Mouse (Mus musculus) right cerebral cortex, postnatal 25 days (tissue): ENCODE results near the gene Pin1rt1.
A peak's percentile ranks its signal among the peaks of the same experiment; 100 is the strongest.

ENCODE experiments used
- DNase-seq: peaks from one replicate; pipeline ENCODE4 v3.0.0; 2022

Gene Pin1rt1

DNA sequence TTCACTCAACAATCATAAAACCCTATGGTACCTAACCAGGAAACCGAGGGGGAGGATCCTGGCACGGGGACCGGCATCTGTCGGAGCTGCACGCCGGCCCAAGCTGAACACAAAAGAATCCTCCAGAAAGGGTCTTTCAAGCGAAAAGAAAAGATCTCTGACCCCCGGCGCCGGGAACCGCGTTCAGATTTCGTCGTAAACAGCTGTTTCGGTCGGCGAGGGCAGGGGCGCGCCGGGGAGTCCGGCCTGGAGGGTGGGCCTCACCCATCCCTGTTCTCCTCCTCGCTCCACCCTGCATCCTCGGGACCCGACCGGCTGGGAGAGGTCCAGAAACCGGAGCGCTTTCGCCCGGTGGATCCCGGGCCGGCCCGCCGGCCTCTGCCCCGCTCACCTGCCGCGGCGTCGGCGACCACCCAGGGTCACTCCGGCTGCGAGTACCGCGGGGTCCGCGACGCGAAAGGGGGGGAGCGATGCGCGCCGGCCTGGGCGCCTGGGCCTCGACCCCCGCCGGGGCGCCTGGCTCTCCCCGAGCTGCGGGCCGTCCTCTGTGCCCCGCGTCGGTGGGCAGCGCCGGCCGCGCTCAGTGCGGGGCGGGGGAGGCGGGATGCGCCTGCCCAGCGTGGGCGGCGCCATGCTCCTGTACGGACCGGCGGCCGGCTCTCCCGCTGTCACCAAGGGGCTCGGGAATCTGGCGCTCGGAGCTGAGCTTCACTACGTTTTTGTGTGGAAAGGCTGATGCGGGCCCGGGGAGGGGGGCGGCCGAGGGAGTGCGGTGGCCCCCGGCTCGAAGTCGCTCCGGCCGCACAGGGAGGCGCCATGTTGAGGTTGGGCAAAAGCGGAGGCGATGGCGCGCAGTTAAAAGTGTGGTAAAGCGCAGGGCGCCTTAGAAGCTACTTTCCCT, 4.3 kb downstream of the Pin1rt1 start, which contains the start of gene Tcp11l1:
Tcp11l1 (minus strand) TSS at position 585 of the 901 bp plus-strand sequence.
- peak; percentile 76 for DNase-seq

DNA sequence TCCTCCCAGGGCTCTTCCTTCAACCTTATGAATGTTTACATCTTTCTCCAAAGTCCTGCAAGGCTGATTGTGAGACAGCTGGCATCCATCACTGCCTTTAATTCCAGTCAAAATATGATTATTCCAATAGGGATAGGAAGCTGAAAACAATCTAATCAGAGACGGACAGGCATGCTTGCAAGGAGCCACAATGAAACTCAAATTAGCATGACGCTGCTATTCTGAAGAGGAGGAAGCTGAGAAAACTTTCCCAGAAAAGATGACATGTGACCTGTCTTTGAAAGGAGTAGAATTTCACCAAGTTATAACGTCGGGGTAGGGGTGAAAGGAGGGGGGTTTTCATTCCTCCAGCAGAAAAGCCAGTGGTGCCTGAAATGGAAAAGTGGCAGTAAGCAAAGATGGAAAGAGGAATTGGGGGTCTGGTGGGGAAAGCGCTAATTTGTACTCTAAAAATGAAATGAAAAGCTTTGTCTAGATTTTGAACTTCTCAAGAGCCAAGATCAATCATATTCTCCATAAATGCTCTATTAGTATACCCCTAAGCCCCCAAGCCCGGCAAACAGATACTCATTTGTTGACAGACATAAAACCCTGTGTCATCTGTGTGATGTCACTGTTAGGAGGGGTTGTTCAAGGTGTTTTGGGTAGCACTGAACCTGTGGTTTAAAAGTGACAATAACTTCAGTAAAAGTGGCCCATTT, 5.4 kb downstream of the Pin1rt1 start:
- no peak for DNase-seq

DNA sequence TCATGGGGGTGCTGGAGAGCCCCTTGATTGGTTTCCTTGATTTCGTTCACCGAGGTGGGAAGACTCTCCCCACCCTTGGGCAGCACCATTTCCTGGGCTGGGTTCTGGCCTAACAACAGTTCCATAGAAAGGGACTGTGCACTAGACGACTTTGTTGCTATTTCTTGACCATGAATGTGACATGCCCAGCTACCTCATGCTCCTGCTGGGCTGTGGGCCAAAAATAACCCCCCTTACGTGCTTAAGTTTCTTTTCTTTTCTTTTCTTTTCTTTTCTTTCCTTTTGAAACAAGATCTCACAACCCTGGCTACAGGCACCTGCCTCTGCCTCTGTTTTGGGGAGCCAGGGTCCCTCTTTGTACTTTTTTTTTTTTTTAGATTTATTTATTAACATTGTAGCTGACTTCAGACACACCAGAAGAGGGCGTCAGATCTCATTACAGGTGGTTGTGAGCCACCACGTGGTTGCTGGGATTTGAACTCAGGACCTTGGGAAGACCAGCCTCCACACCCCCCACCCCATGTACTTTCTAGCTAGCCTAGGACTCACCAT, 6.3 kb downstream of the Pin1rt1 start:
- no peak for DNase-seq

DNA sequence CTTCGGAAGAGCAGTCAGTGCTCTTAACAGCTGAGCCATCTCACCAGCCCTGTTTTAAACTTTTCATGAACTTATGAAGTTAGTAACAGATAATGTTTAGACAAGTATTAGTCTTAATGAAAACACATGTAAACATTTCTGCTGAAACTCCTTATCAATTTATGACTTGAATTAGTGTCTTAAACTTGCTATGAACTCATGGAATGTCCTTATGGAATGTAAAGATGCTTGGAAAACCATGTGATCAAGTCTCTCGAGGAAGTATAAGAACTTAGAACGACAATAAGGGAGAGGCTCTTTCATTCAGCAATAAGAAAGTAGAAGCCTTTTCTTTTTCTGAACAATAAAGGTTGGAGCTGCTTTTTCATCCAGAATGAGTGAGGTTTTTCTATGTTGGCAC, 11.8 kb downstream of the Pin1rt1 start:
- no peak for DNase-seq

DNA sequence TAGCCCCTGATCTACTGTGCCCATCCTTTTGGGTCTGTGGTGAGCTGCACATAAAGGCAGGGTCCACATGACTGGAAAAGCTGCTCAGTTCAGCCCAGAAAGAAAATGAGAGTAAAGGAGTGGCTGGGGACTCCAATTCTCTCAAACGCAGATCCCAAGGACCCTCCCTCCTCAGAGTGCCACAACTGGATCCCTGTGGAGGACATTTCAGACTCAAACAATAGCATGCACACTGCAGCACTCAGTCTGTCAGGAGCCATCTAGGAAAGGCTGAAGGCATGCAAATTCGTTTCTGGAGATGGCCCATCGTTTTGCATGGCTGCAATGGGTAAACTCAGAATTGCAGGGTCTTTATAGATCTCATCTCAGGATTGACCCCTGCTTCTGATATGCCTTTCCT, 13.0 kb downstream of the Pin1rt1 start:
- no peak for DNase-seq

DNA sequence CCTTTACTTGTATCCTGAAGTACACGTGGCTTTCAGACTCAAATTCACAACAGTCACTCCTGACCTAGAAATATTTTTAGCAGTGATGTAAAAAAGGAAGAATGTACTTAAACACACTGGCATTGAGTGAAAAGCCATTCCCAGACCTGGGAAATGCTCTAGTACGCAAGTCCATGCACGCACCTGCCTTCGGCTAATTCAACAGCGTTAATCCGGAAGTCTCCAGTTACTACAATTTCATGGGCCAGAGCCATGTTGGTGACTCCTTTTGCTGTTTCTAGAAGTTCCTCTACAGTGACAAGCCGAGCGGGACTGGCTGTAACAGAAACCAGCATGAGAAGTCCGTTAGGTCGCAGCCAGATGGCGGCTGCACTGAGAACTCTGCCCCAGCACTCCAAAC, 16.5 kb downstream of the Pin1rt1 start:
- DNase-seq, result no peak

DNA sequence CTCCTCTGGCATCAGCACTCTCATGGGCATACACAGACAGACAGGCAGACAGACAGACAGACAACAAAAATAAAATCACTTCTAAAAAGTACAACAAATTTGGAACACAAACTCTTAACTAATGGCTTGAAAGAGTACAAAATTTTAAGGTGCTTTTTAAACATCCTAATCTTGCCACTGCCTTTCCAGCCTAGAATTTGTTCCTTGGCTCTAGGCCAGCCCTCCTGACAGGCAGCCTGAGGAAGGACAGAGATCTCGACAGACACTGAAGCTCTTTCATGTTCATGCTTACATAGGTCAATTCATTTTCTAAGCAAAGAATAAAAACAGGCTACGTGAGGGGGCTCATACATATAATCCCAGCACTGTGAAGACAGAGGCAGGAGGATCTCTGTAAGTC, 23.6 kb downstream of the Pin1rt1 start:
- no peak for DNase-seq

DNA sequence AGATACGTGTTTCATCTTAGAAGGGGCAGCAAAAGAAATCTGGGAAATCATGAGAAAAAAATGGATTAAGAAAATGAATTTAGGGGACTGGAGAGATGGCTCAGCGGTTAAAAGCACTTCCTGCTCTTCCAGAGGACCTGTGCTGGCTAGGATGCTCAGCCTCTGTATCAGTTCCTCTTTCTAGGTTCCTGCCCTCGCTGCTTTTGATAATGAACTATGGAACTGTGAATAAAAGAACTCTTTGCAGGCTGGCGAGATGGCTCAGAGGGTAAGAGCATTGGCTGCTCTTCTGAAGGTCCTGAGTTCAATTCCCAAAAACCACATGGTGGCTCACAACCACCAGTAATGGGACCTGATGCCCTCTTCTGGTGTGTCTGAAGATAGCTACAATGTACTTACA, 25.5 kb downstream of the Pin1rt1 start:
- DNase-seq, result no peak

DNA sequence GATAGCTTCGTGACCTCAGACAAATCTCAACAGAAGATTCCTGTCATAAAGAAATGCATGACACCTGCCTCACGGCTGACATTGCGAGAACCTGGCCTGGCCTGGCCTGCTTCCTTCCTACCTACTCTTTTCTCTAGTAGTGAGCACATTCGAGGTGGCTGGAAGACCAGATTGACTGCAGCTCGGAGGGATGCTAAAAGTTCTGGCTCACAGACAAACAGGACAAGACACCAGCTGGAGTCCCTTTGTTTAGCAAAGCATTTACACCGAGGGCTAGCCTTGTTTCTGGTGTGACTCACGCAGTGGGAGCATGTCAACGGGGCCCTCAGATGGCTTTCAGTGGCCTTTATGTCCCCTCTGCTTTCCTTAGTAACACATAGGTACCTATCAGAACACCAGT, 27.5 kb downstream of the Pin1rt1 start:
- DNase-seq, result no peak

DNA sequence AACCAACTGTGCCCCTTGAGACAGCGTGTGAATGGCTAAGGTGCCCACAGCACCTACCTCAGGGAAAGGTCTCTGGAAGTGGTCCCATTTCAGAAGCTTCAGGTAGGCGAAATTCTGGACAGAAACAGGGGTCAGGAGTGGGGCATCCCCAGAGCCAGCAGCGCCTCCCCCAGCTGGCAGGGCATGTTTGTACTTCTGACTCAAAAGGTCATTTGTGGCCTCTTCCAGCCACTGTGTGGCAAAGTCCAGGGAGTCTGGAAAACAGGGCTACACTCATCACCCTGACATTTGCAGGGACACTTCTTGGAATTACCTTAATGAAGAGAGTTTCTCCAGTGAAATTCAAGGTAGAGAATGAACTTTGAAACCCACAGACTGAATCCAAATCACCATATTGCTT, 27.9 kb downstream of the Pin1rt1 start:
- no peak for DNase-seq

DNA sequence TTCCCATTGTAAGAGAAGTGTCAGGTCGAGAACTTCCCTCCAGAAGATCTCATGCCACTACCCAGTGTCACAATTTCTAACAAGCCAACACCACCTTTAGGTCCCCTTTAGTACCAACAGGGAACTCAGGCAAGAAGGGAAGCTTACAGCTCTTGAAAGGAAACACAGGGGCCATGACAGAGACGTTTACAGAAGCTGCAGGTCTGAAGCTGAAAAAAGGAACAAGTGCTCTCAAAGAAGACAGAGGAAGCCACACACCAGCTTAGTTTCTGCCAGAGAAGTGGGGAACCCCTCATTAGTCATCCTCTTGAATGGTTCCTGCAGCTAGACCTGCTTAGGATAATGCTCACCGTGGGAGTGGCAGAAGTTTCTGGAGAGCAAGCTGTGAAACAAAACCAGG, 28.9 kb downstream of the Pin1rt1 start:
- no peak for DNase-seq

DNA sequence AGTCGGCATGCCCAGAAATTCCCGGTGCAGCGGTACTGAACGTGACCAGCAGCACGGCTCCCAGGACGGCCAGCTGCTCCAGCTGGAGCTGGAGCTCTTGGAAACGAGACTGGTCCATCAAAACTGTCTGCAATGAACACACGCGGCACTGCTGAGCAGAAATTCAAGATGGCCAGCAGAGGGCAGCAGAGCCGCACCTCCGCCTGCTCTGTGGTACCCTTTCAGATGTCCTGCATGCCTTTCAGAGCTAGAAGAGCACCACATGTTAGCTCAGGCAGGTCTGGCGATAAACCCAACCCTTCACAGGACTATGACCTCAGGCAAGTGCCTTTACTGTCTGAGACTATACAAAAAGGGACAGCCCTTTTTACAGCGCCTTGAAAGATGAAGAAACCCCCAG, 30.8 kb downstream of the Pin1rt1 start:
- DNase-seq, result peak; percentile 75

DNA sequence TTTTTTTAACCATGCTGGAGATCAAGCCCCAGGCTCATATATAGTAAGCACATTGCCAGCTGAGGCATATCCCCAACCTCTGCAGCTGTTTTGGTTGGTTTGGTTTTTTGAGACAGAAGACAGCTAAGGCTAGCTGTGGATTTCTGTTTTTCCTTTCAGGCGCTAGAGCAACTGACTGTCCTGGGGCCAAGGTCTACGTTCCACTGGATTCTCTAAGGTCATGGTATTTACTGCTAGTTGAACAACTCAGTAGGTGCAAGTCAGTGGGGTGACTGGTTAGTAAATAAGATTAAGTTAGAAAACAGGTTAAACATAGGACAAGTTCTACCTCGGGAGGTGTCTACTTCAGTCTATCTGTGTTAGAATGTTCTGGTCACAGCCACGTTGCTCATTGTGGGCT, 31.4 kb downstream of the Pin1rt1 start:
- DNase-seq, result no peak

DNA sequence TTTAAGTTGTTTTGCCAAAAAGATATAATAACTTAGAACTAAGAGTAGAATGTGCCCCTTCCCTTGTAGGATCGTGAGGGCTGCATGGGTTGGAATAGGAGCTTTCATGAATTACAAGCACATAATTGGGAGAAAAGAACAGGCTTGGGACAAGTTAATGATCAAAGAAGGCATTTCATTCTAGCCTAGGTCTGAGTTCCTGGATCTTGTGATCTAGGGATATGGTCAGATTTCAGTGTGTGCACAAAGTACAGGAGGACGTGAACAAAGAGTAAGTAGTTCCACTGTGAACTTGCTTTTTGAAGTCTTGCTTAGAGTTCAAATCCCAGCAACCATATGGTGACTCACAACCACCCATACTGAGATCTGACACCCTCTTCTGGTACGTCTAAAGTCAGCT, 38.9 kb downstream of the Pin1rt1 start:
- no peak for DNase-seq

DNA sequence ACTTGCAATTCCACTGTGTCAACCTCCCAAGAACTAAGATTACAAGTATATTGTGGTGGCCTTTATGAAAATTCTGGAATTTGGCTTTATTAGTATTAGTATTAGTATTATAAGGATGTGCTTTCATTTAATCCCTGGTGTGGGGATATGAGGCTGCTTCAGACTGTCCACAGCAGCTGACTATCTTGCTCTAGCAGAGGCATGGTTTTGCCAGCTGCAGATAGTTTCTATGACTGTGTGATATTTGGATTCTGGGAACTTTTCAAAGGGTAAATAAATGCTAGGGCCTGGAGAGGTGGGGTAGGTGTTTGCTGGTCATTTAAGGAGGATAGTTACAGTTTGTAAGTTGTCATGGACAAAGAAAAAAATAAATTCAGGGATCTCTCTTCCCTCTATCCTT, 44.5 kb downstream of the Pin1rt1 start:
- DNase-seq, result no peak

DNA sequence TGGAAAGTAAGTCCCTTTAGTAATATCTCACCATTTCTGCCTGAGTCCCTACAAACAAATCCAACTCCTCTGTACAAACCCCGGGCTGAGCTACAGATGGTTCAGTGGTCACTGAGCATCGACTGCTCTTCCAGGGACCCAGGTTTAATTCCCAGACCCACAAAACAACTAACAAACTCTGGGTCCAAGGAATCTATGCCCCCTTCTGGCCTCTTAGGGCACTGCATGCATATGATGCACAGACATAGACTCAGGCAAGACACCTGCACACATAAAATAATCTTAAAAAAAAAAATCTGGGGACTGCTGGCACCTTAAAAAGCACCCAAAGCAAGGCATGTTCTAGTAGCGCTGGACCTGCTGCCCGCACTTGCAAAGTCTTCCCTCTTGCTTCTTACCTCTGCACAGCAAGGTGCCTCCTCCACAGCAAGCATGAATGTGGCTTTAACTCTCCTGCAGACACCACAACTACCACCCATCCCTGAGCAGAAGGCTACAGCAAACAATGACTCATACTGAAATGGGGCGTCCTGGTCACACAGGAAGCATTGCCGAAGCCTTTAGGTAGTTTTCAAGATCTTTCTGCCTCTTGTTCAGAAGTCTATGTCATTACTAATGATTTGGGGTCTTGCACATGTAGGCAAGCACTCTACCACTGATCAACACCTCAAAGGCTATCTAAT, 46.9 kb downstream of the Pin1rt1 start:
- DNase-seq, result no peak
